Mouse (Mus musculus): ENCODE results near the gene Ccdc157.

DNA sequence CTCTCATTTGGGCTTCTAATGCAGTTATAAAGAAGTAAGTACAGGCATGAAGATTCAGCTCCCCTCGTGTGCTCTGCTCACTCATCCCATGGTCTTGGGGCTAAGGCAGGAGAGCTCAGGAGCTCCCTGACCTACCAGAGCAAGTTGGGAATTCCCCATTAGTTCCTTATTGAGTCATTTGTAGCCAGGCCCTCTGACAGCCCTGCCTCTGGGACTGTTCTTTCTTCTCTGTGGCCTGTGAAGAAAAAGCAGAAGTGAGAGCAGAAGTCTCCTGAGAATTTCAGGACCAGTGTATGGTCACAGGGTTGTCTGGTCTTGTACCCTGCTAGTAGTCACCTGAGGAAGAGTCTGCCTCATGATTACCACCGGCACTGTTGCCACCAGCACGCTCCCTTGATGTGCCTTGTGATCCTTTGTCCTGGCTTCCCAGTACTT lies 35.5 kb upstream of the Ccdc157 start:
- no peak for TF ChIP-seq CTCF (IDR thresholded peaks at IDR 0.05; ENCODE audit: low read depth)
- TF ChIP-seq EP300 (IDR thresholded peaks at IDR 0.05; ENCODE audit: low read depth) = no peak
